Comparison of ENCODE assay signal across 9 mouse cellular contexts in genomic region chr11:61448599-61449225, GRCm38 (mm10). TPM values are rescaled to one million over a fixed set of nuclear protein-coding genes. Genes with fewer than 3 reads are reported as not detected.
DNase-seq lines count a peak whose midpoint lies in the region; ATAC-seq and TF ChIP-seq lines count a peak whose summit lies in the region.
"Had no signal": no experiment of that assay in that cellular context is flagged by ENCODE, and none has a peak within 500 bp of the region (broad histone marks: within the 10 kb centered on the region; RNA-seq: fewer than 3 reads in every experiment).

No protein-coding gene starts in this region.

- TF ChIP-seq POLR2A in cerebellum, adult 2 months (IDR thresholded peaks at IDR 0.05; ENCODE audit: borderline replicate concordance, insufficient read depth, low read length), result no peak

- DNase-seq in layer of hippocampus, adult 11-12 months (ENCODE audit: low spot score), result peak; percentile 50
- DNase-seq in layer of hippocampus, adult 9-10 months (ENCODE audit: low spot score), result no peak
- DNase-seq in cerebellum, adult 2 months, result peak; percentile 79 to 89
- DNase-seq in gastrocnemius, postnatal 25 days, result peak; percentile 79
- DNase-seq in retina, postnatal 1 day, result no peak
- no peak for DNase-seq in urinary bladder, postnatal 10 days (ENCODE audit: low spot score)

- H3K9me3 ChIP-seq in limb, embryonic 12.5 days, result no peaks in the 10 kb centered on the region
- H3K9me3 ChIP-seq in intestine, postnatal 0 days (ENCODE audit: control insufficient read depth), result no peaks in the 10 kb centered on the region

- H3K4me3 ChIP-seq in cerebellum, adult 2 months (replicated peaks; ENCODE audit: insufficient read depth, low read depth, low read length), result peak overlapping the region; percentile 83
- H3K4me3 ChIP-seq in limb, embryonic 12.5 days (replicated peaks), result no peak overlapping the region
- H3K4me3 ChIP-seq in intestine, postnatal 0 days (ENCODE audit: low read depth, low read length), result no peak overlapping the region
- H3K4me3 ChIP-seq: erythroblast, embryonic 14.5 days had no signal

- H3K27me3 ChIP-seq in cerebellum, adult 2 months (ENCODE audit: control insufficient read depth, insufficient read depth, low read length), result no peaks in the 10 kb centered on the region
- peaks cover 2% of the 10 kb centered on the region; the same call in 1 of the 2 replicates for H3K27me3 ChIP-seq in limb, embryonic 12.5 days
- no peaks in the 10 kb centered on the region for H3K27me3 ChIP-seq in intestine, postnatal 0 days (replicated peaks; ENCODE audit: control insufficient read depth, insufficient read depth, low read length)

- no peak overlapping the region for H3K9ac ChIP-seq in limb, embryonic 12.5 days (replicated peaks)
- no peak overlapping the region for H3K9ac ChIP-seq in intestine, postnatal 0 days (ENCODE audit: low read depth, low read length)

- H3K4me1 ChIP-seq in cerebellum, adult 2 months (ENCODE audit: control insufficient read depth, insufficient read depth, low read length), result peaks cover 27% of the 10 kb centered on the region
- peaks cover 27% of the 10 kb centered on the region for H3K4me1 ChIP-seq in limb, embryonic 12.5 days (replicated peaks)
- H3K4me1 ChIP-seq in intestine, postnatal 0 days (replicated peaks; ENCODE audit: control insufficient read depth, insufficient read depth, low read length), result no peaks in the 10 kb centered on the region

- no peaks in the 10 kb centered on the region for H3K36me3 ChIP-seq in limb, embryonic 12.5 days
- H3K36me3 ChIP-seq in intestine, postnatal 0 days (ENCODE audit: control insufficient read depth, insufficient read depth), result no peaks in the 10 kb centered on the region

- no peak overlapping the region for H3K4me2 ChIP-seq in limb, embryonic 12.5 days
- no peak overlapping the region for H3K4me2 ChIP-seq in intestine, postnatal 0 days (replicated peaks; ENCODE audit: low read depth)

- H3K27ac ChIP-seq in cerebellum, adult 2 months (ENCODE audit: insufficient read depth, low read length), result peak overlapping the region; percentile 80
- H3K27ac ChIP-seq in limb, embryonic 12.5 days, result peak overlapping the region; percentile 73
- H3K27ac ChIP-seq in intestine, postnatal 0 days (ENCODE audit: low read depth, low read length), result no peak overlapping the region

- 10% methylated on average over 9 of the region's 9 CpGs for WGBS in cerebellum, adult 2 months
- 62% methylated on average over 9 of the region's 9 CpGs for WGBS in limb, embryonic 12.5 days
- WGBS in intestine, postnatal 0 days, result 73% methylated on average over 9 of the region's 9 CpGs

- ATAC-seq in limb, embryonic 12.5 days (ENCODE audit: insufficient number of reproducible peaks, insufficient read depth, low FRiP score, low TSS enrichment, low read depth), result no peak
- ATAC-seq in intestine, postnatal 0 days, result no peak

- no peak for TF ChIP-seq CTCF in cerebellum, adult 2 months (IDR thresholded peaks at IDR 0.05; ENCODE audit: borderline replicate concordance, insufficient read depth, low read depth, low read length)
- no peak for TF ChIP-seq CTCF in intestine, postnatal 0 days (IDR thresholded peaks at IDR 0.05; ENCODE audit: low read depth)

RNA-seq across cellular contexts. Expression of gene Rnf112, which starts 5.2 kb away (rescaled TPM):
- 538 and 626 TPM in 2 replicates for polyA plus RNA-seq in cerebellum, adult 2 months (2012; rRNA removed)
- total RNA-seq in gastrocnemius, postnatal 25 days (2021), result under 1 TPM; 0.21 to 0.33 TPM
- 0.63 and 0.69 TPM in 2 replicates for polyA plus RNA-seq in limb, embryonic 12.5 days (2016; fragmentation: Nextera tagmentation; extraction: Ambion mirVana)
- polyA plus RNA-seq in intestine, postnatal 0 days (2015; fragmentation: Nextera tagmentation; extraction: Ambion mirVana), result 0.56 and 0.69 TPM in 2 replicates
- polyA plus RNA-seq: erythroblast, embryonic 14.5 days had no signal

RNA-seq across cellular contexts. Expression of gene Mfap4, which starts 36.5 kb away (rescaled TPM):
- 1.9 and 3.5 TPM in 2 replicates for polyA plus RNA-seq in cerebellum, adult 2 months (2012; rRNA removed)
- total RNA-seq in gastrocnemius, postnatal 25 days (2021), result 10 to 100 TPM; 41.9 to 52.4 TPM
- polyA plus RNA-seq in limb, embryonic 12.5 days (2016; fragmentation: Nextera tagmentation; extraction: Ambion mirVana), result 198 and 239 TPM in 2 replicates
- 78.2 and 97.0 TPM in 2 replicates for polyA plus RNA-seq in intestine, postnatal 0 days (2015; fragmentation: Nextera tagmentation; extraction: Ambion mirVana)
- polyA plus RNA-seq: erythroblast, embryonic 14.5 days had no signal

RNA-seq across cellular contexts. Expression of gene Mapk7, which starts 45.5 kb away (rescaled TPM):
- 47.8 and 55.8 TPM in 2 replicates for polyA plus RNA-seq in cerebellum, adult 2 months (2012; rRNA removed)
- 1 to 10 TPM; 3.2 to 4.5 TPM for total RNA-seq in gastrocnemius, postnatal 25 days (2021)
- 85.0 and 93.7 TPM in 2 replicates for polyA plus RNA-seq in limb, embryonic 12.5 days (2016; fragmentation: Nextera tagmentation; extraction: Ambion mirVana)
- 14.5 and 16.2 TPM in 2 replicates for polyA plus RNA-seq in intestine, postnatal 0 days (2015; fragmentation: Nextera tagmentation; extraction: Ambion mirVana)

RNA-seq across cellular contexts. Expression of gene B9d1, which starts 56.2 kb away (rescaled TPM):
- 36.2 and 40.7 TPM in 2 replicates for polyA plus RNA-seq in cerebellum, adult 2 months (2012; rRNA removed)
- total RNA-seq in gastrocnemius, postnatal 25 days (2021), result 1 to 10 TPM; 5.5 to 7.4 TPM
- polyA plus RNA-seq in limb, embryonic 12.5 days (2016; fragmentation: Nextera tagmentation; extraction: Ambion mirVana), result 37.5 and 38.5 TPM in 2 replicates
- 6.1 TPM in 2 replicates for polyA plus RNA-seq in intestine, postnatal 0 days (2015; fragmentation: Nextera tagmentation; extraction: Ambion mirVana)

Comparison
In these comparisons a context has a peak if more than half of its experiments do, and no peak if none do; other contexts are left out.
1. DNase-seq: peak in layer of hippocampus, adult 11-12 months (single experiment), cerebellum, adult 2 months (2 of 2) and gastrocnemius, postnatal 25 days (single experiment); none in layer of hippocampus, adult 9-10 months (single experiment), retina, postnatal 1 day (single experiment) and urinary bladder, postnatal 10 days (single experiment).
2. RNA of gene Rnf112, which starts 5.2 kb away (polyA plus RNA-seq): 538 to 626 TPM in cerebellum, adult 2 months; 0.63 to 0.69 TPM in limb, embryonic 12.5 days and 0.56 to 0.69 TPM in intestine, postnatal 0 days; every median in the first group is over 100 times any median in the second.
3. RNA of gene Mfap4, which starts 36.5 kb away (polyA plus RNA-seq): 198 to 239 TPM in limb, embryonic 12.5 days and 78.2 to 97.0 TPM in intestine, postnatal 0 days; 1.9 to 3.5 TPM in cerebellum, adult 2 months; every median in the first group is over 10 times any median in the second.